Mouse (Mus musculus): ENCODE results near the gene Gbgt1. TPM values are rescaled to one million over a fixed set of nuclear protein-coding genes. Genes with fewer than 3 reads are reported as not detected.

The Gbgt1 gene
- total and polyA plus RNA-seq, 2 experiments from 2014 or later, result 0.42 TPM; not detected in 1

DNA sequence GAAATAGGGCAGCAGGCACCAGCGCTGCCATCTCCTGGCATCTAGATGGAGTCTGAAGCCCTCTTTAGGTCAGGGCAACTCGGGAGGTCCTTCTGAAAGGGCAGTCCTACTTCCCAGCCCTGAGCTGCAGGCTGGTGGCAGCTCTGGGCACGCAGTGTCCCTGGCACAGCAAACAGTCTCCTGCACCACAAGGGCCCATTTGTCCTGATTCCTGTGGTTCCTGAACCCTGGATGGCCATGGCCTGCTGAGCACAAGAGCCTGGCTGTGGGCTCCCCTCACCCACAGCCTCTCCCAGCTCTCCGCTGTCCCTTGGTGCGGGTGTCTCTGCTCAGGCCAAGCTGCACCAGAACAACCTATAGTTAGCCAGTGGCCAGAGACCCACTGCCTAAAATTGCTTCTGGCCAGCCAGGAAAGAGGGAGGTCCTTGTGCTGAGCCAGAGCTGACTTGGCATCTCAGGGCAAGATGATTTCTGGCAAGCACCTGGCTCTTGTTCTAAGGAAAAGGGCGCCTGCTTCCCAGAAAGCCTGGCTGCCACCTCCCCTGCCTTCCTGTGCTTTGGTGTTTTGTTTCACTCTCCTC, 25.0 kb downstream of the Gbgt1 start:
- H3K9me3 ChIP-seq (replicated peaks; ENCODE audit: control insufficient read depth, low read length), result no peaks in the 10 kb centered on the region
- peaks cover 20% of the 10 kb centered on the region for H3K4me1 ChIP-seq (ENCODE audit: control insufficient read depth, insufficient read depth)
- H3K9ac ChIP-seq (replicated peaks; ENCODE audit: low read depth, low read length), result no peak overlapping the region
- DNase-seq (ENCODE audit: low spot score) (no peak), ATAC-seq (ENCODE audit: insufficient read depth, low read depth) (no peak)
- H3K4me3 ChIP-seq (ENCODE audit: low read depth, low read length), result no peak overlapping the region
- no peaks in the 10 kb centered on the region for H3K36me3 ChIP-seq (replicated peaks; ENCODE audit: control insufficient read depth, insufficient read depth, low read length)
- H3K27ac ChIP-seq (ENCODE audit: low read depth), result no peak overlapping the region
- no peaks in the 10 kb centered on the region for H3K27me3 ChIP-seq (ENCODE audit: control insufficient read depth, insufficient read depth, low read length)
- H3K4me2 ChIP-seq (ENCODE audit: low read depth, low read length), result no peak overlapping the region
- TF ChIP-seq EP300 (IDR thresholded peaks at IDR 0.05; ENCODE audit: low read depth) (no peak), CTCF (IDR thresholded peaks at IDR 0.05; ENCODE audit: low read depth) (no peak)
- WGBS, result 81% methylated on average over 6 of the region's 6 CpGs

DNA sequence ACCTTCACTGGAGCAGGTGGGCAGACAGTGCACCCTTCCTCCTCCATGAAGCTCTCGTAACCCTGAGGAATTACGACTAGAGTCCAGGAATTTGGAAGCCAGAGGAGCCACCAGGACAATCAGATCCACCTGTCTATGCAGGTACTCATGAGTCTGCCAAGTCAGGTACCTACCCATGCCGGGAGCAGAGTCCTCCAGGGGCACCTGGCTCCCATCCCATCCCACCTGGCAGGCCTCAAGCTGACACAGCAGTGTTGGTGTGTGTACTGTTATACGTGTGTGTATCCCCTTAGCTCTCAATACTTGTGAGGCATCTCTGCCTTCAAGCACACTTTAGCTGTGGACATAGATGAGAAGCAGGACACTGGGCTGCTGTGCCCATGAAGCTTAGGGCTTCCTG, 25.5 kb downstream of the Gbgt1 start:
- peaks cover 19% of the 10 kb centered on the region for H3K4me1 ChIP-seq (ENCODE audit: control insufficient read depth, insufficient read depth)
- no peaks in the 10 kb centered on the region for H3K27me3 ChIP-seq (ENCODE audit: control insufficient read depth, insufficient read depth, low read length)
- ATAC-seq (ENCODE audit: insufficient read depth, low read depth) (no peak), DNase-seq (ENCODE audit: low spot score) (no peak)
- no peaks in the 10 kb centered on the region for H3K36me3 ChIP-seq (replicated peaks; ENCODE audit: control insufficient read depth, insufficient read depth, low read length)
- WGBS, result 86% methylated on average over 4 of the region's 4 CpGs
- no peak overlapping the region for H3K9ac ChIP-seq (replicated peaks; ENCODE audit: low read depth, low read length)
- no peak overlapping the region for H3K27ac ChIP-seq (ENCODE audit: low read depth)
- no peak for TF ChIP-seq EP300 (IDR thresholded peaks at IDR 0.05; ENCODE audit: low read depth)
- no peak for TF ChIP-seq CTCF (IDR thresholded peaks at IDR 0.05; ENCODE audit: low read depth)
- H3K4me2 ChIP-seq (ENCODE audit: low read depth, low read length), result no peak overlapping the region
- no peak overlapping the region for H3K4me3 ChIP-seq (ENCODE audit: low read depth, low read length)
- no peaks in the 10 kb centered on the region for H3K9me3 ChIP-seq (replicated peaks; ENCODE audit: control insufficient read depth, low read length)

DNA sequence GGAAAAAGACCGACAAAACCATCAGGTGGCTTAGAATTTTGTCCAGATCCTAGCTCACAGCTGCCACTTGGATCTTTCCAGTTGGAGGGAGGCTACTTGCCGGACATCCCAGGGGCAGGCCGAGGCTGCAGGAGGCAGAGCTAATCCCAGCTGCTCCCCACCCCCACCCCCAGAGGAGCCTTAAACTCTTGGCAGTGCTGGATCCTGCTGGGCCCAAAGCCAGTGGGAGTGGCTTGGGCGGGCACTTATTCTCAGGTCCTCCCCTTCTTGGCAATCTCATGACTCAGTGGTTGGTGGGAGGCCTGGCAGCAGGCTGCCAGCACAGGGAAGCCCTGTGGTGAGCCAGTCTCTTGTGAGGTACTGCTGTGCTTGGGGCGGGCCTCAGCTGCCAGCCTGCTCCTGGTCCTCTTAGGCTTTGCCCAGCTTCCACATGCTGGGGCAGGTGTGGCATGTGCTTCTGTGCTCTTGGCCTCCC, 27.0 kb downstream of the Gbgt1 start:
- Histone ChIP-seq H3K9me3 (replicated peaks; ENCODE audit: control insufficient read depth, low read length) (no peaks in the 10 kb centered on the region), H3K9ac (replicated peaks; ENCODE audit: low read depth, low read length) (no peak overlapping the region), H3K4me1 (ENCODE audit: control insufficient read depth, insufficient read depth) (peaks cover 13% of the 10 kb centered on the region), H3K27ac (ENCODE audit: low read depth) (peak overlapping the region; percentile 54), H3K4me2 (ENCODE audit: low read depth, low read length) (no peak overlapping the region), H3K27me3 (ENCODE audit: control insufficient read depth, insufficient read depth, low read length) (no peaks in the 10 kb centered on the region), H3K4me3 (ENCODE audit: low read depth, low read length) (no peak overlapping the region), H3K36me3 (replicated peaks; ENCODE audit: control insufficient read depth, insufficient read depth, low read length) (no peaks in the 10 kb centered on the region)
- ATAC-seq (ENCODE audit: insufficient read depth, low read depth) (peak; percentile 89), DNase-seq (ENCODE audit: low spot score) (peak; percentile 92)
- 5% methylated on average over 5 of the region's 5 CpGs for WGBS
- no peak for TF ChIP-seq CTCF (IDR thresholded peaks at IDR 0.05; ENCODE audit: low read depth)

DNA sequence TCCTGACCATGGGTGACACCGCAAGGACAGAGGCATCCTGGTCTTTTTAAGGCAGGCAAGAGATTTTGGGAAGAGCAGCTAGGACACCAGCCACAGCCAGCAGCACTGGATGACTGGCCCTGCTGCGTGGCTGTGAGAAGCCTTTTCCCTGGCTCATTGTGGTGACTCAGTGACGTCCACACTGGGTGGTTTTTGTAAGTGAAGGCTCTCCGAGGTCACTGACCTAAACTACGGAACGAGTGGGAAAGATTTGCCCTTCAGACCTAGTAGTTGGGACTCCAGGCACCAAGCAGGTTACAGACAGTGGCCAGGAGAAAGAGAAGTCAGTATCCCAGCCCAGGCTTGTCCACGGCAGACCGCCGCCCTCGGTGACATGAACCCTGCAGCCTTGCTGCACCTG, 27.7 kb downstream of the Gbgt1 start:
- Histone ChIP-seq H3K9ac (replicated peaks; ENCODE audit: low read depth, low read length) (no peak overlapping the region), H3K36me3 (replicated peaks; ENCODE audit: control insufficient read depth, insufficient read depth, low read length) (no peaks in the 10 kb centered on the region), H3K4me1 (ENCODE audit: control insufficient read depth, insufficient read depth) (peaks cover 14% of the 10 kb centered on the region), H3K27ac (ENCODE audit: low read depth) (peak overlapping the region; percentile 74), H3K9me3 (replicated peaks; ENCODE audit: control insufficient read depth, low read length) (no peaks in the 10 kb centered on the region), H3K4me3 (ENCODE audit: low read depth, low read length) (no peak overlapping the region), H3K4me2 (ENCODE audit: low read depth, low read length) (no peak overlapping the region), H3K27me3 (ENCODE audit: control insufficient read depth, insufficient read depth, low read length) (no peaks in the 10 kb centered on the region)
- 84% methylated on average over 10 of the region's 10 CpGs for WGBS
- no peak for TF ChIP-seq EP300 (IDR thresholded peaks at IDR 0.05; ENCODE audit: low read depth)
- TF ChIP-seq CTCF (IDR thresholded peaks at IDR 0.05; ENCODE audit: low read depth), result no peak
- ATAC-seq (ENCODE audit: insufficient read depth, low read depth), result no peak
- no peak for DNase-seq (ENCODE audit: low spot score)

DNA sequence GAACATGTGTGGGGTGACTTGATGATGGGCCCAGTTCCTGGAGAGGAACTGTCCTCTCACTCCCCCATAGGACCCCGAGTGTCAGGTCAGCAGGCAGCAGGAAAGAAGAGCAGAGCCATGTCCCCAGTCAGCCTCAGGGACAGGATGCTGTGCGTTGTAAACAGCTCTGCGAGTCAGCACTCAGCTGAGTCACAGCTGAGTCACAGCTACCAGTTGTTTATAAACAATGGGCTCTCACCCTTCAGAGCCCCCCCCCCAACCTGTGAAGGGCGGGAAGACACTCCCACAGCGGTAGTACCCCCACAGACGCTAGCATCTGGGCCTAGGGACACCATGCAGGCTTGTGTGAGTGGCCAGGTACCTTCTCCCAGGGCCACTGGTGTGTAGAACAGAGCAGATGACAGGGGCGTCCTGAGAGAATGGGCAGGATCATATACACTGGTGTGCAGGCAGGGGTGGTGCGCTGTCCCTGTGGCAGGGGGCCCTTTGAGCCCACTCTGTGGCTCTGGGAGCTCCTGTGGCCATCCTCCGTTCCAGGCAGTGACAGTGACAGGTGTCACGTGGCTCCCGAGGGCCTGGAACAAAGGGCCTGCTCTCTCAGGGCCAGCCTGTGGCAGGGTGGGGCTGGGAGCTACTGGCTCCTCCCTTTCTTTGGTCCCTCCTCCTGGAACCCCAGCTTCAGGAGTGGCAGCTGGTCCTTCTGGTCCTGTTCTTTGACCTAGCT, 28.7 kb downstream of the Gbgt1 start:
- no peak overlapping the region for H3K9ac ChIP-seq (replicated peaks; ENCODE audit: low read depth, low read length)

More for the DNA sequence above, 28.7 kb downstream of the Gbgt1 start:
- Histone ChIP-seq H3K4me1 (ENCODE audit: control insufficient read depth, insufficient read depth) (peaks cover 19% of the 10 kb centered on the region), H3K27me3 (ENCODE audit: control insufficient read depth, insufficient read depth, low read length) (no peaks in the 10 kb centered on the region), H3K9me3 (replicated peaks; ENCODE audit: control insufficient read depth, low read length) (no peaks in the 10 kb centered on the region), H3K27ac (ENCODE audit: low read depth) (peak overlapping the region; percentile 74), H3K4me3 (ENCODE audit: low read depth, low read length) (no peak overlapping the region), H3K36me3 (replicated peaks; ENCODE audit: control insufficient read depth, insufficient read depth, low read length) (no peaks in the 10 kb centered on the region), H3K4me2 (ENCODE audit: low read depth, low read length) (no peak overlapping the region)
- ATAC-seq (ENCODE audit: insufficient read depth, low read depth) (peak; percentile 47), DNase-seq (ENCODE audit: low spot score) (peak; percentile 65)
- WGBS, result 34% methylated on average over 11 of the region's 11 CpGs
- TF ChIP-seq EP300 (IDR thresholded peaks at IDR 0.05; ENCODE audit: low read depth), result peak; percentile 60; the same call in 1 of the 2 replicates
- no peak for TF ChIP-seq CTCF (IDR thresholded peaks at IDR 0.05; ENCODE audit: low read depth)

Data from heart, postnatal 0 days (tissue).